Mouse (Mus musculus) fat pad, adult 2 months (tissue): Measurements from ENCODE around the gene Prpf19.
A peak's percentile ranks its signal among the peaks of the same experiment; 100 is the strongest.

Source experiments
- DNase-seq: peaks from one replicate; pipeline ENCODE4 v3.0.0-alpha.2; 2011; ENCODE audit warnings: low read depth, low spot score; ENCODE audit errors: extremely low read depth

Gene Prpf19

GRCm38 (mm10) chr19:10895016-10895528 lies at the start of gene Prpf19:
Gene Prpf19, plus strand, starts transcription at chr19:10895231.
- DNase-seq, result no peak

DNA sequence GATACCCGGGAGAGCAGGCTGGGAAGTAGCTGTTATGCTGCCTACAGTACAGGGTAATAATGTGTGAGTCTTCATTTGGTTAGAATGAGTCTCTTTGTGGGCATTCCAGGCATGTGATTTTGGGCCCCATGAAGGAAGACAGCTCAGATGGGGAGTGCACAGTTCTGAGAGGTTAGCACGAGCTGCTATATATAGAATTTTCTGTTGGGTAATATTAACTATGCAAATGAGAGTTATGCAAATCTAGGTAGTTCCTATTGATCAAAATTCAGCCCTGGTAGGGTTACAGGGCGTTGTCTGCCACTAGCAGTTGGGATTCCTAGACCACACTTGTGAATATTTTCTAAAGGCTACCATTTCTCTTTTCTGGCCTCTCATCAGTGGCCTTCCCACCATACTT lies 49.6 kb upstream of the Prpf19 start:
- DNase-seq, result no peak

GRCm38 (mm10) chr19:10846150-10846549 lies 48.9 kb upstream of the Prpf19 start:
- no peak for DNase-seq

DNA sequence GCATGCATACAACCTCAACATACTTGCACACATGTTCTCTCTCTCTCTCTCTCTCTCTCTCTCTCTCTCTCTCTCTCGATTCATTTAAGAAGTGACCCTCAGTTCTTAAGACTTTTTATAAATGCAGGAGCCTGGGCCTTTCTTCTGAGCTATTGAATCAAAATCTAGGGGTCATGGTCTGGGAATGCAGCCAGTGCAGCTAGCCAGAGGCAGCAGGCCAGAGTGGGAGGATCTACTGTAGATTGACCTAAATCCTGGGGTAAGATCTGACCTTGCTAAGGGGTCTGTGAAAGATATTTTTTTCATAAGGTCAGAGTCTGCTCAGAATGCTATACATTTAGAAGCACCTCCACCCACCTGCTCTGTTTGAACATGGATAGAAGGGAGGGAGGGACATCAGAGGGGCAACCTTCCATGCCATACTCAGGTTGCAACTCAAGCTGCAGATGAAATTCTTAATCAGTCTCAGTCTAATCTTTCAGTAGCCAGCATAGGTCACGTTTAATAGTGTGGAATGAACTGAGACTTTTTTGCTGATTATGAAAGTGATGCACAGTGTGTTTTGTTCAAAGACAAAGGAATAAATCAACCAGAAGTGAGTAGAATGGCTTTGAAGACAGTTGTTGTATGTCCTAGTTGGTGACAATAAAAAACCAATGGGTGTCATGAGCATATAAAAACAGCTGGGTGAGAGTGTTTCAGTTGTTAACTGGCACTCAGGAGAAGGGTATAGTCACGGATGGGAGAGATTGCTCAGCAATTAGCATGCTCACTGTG lies 47.5 kb upstream of the Prpf19 start:
- no peak for DNase-seq

DNA sequence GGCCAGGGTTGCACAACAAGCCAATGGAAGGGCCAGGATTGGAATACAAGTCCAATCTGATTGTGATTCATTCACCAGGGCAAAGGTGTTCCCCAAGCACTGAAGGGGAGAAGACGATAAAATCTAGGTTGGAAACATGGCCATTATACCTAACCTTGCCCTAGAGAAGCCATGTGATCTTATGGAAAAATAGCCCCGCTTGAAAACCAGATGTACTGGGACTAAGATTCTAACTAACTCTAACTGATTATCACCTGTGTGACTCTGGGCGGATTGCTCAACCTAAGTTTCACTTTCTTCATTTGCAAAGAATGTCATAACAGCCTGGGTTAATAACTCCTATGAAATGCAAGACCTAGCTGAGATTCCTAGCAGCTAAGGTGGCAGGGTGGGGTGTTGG lies 39.6 kb upstream of the Prpf19 start:
- DNase-seq, result peak; percentile 77

GRCm38 (mm10) chr19:10856520-10856919 lies 38.5 kb upstream of the Prpf19 start:
- no peak for DNase-seq

DNA sequence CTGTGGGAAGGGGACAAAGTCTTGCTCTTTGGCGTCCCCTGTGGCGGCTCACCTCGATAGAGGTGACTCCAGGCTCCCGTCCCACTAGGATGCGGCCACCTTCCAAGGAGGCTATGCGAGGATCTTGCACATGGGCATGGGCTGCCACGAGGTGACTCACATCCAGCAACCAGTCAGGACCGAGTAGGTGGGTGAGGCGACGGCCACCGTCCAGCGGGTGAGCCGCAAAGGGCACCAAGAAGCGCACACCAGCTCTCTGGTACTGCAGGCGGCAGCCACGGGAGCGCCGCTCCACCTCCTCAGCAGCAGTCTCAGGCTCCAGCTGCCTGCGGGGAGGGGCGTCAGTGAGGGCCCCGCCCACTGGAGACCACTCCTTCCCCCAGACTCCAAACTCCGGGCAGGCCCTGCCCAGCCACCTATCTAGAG lies 34.9 kb upstream of the Prpf19 start:
- DNase-seq, result no peak

- no peak for DNase-seq
These were observed 28.7 kb upstream of the Prpf19 start for GRCm38 (mm10) chr19:10866351-10866750.

- no peak for DNase-seq
These were observed 26.9 kb upstream of the Prpf19 start for GRCm38 (mm10) chr19:10867946-10868622.

DNA sequence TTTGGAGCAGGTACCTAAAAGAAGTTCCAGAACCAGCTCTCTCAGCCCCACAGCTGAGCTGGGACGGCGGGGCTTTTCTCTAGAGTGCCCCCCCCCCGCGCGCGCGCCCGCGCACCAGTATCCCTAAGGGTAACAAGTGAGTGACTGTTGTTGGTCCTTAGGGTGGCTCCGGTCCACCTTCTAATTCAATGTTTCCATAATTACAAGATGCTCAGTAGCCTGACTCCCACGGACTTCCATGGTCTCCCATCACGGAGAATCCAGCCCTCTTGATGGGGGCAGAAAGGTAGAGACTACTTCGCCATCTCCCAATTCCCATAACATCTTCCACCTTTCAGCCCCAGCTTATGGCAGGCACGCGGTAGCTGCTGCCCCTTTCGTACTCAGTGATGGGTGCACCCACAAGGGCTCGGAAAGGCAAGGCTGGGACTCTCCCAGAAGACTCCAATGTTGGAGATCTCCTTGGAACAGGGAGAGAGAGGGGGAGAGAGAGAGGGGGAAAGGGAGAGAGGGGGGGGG lies 26.3 kb upstream of the Prpf19 start:
- DNase-seq, result no peak

GRCm38 (mm10) chr19:10869241-10869885 lies 25.7 kb upstream of the Prpf19 start:
- DNase-seq, result no peak

DNA sequence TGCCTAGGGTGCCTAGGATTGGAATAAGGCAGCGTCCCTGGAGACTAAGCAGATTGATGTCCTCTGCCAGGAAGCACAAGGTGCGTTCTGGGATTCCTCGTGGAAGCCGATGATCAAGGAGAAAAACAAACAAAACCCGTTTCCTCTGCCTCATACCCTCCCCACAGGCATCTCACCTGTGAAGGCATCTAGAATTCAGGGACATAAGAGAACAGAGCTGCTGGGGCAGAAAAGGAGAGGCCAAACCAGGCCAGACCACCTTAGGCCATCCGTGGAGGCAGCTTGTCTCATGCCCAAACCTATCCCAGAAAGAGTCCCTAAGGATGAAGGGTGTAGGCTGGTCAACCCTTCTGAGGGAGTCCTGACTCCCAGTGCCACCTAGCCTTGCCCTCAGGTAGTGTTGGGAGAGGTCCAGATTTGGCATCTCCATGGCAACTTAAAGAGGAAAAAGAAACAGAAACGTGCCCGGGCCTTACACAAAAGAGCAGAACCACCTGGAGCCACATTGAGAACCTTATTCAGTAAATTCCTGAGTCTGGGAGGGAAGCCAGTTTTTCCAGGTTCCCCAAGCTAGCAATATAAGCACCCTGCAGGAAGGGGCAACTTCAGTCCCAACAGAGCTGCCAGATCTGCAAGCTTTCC lies 25.0 kb upstream of the Prpf19 start, which contains the start of gene Tmem132a:
Gene Tmem132a, minus strand, starts transcription at position 55 of the 642 bp plus-strand sequence.
- DNase-seq, result peak; percentile 88

DNA sequence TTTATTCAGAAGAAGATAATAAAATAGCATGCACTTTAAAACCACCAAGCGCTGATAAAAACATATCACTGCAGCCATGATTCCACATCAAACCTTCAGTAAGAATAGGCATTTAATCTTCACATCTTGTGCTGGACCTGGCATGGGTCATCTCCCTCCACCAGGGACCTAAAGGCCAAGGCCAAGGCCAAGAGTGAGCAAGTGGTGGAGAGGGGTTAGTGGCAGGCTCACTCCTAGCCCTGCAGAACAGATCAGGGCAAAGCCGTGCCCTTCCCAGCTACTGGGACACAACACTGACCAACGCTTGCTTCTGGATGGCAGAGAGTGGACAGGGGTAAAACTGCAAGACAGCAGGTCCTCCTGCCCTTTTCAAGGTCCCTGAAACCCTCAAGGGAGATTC lies 24.4 kb upstream of the Prpf19 start:
- no peak for DNase-seq

DNA sequence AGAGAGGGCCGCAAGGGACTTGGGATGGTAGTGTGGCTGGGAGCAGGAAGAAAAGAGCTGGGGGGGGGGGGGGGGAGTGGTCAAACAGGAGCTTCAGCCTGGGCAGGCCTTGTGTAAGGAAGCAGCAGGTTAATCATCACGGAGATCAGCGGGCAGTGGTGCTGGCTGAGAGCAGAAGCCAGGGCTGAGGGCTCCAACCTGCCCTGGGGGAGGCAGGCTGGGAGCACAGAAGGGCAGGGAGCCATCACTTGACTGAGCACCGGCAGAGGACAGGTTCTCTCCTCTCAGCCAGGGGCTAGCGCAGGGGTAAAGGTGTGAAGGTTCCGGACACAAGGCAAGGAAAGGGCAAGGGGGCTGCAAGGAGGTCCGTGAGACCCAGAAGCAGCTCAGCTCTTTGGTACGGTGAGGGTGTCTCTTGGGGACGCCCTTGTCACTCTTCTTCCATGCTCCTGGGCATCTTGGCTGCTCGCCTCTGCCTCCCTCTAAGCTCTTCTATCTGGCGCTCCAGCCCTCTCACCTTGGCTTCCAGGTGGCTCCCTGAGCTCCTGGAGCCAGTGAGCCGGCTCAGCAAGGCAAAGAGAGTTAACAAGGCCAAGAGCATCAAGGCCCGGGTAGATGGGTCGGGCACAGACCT lies 23.6 kb upstream of the Prpf19 start:
- peak; percentile 78 for DNase-seq

- DNase-seq, result no peak
These were observed 16.7 kb upstream of the Prpf19 start for GRCm38 (mm10) chr19:10878201-10878837.

- peak; percentile 93 for DNase-seq
These were observed 14.7 kb upstream of the Prpf19 start for GRCm38 (mm10) chr19:10880085-10880974.

DNA sequence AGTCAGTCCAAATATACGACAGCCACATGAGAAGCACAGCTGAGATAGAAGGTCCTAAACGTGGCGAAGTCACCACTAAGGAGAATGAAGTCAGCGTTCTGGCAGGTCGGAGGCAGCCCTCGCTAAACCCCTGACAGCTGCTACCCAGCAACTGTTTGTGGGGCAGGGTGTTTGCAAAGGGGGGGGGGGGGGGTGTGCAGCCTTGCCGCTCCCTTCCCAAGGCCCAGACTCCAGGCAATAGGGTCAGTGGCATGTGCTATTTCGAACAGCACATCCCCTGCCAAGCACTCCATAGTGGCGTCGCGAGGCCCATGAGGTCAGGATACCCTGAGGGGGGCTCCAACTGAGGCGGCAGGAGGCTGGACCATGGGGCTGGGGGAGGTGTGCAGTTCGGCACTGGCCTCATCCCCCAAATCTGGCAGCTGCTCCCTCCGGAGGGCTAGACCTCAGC lies 14.0 kb upstream of the Prpf19 start:
- DNase-seq, result no peak

DNA sequence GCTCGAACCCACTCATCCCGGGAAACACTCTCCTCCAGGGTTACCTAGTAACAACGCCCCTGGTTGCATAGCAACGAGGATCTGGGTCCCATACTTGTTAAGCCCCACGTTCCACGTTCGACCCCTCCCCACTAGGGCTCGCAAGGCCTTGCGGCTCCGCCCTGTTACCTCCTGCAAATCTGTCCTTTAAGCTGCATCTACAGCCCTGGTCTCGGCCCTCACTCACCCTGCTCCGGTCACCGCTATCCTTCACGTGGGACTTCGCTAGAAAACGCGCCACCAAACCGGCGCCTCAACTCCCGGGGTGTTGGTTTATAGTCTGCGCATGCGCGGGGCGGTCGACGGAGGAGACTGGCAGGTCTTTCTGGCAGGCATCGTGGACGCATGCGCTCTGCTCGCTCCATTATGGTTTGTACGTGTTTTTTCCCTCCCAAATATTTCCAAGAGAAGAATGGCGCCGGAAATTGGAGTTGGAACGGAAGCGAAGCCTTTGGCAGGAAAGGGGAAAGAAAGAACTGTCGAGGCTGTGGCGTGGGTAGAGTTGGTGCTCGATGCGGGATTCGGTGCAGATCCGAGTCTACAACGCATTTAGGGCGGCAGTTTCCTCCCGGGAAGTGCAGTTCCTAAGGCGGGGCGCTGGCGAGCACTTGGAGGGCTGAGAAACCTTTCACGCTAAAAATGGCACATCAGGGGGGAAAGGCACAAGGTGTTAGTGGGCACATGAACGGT lies 13.4 kb upstream of the Prpf19 start, which contains the start of gene Tmem109:
Gene Tmem109, minus strand, starts transcription at position 576 of the 729 bp plus-strand sequence.
- DNase-seq, result no peak
